Mouse (Mus musculus) thymus, postnatal 4 days (tissue): Measurements from ENCODE around the gene Glce.
A peak's percentile ranks its signal among the peaks of the same experiment; 100 is the strongest.

ENCODE experiments used
- DNase-seq: peaks from one replicate; pipeline ENCODE4 v3.0.0; 2021

Glce gene

GRCm38 (mm10) chr9:62122508-62123215 is at the start of gene Glce:
Glce (minus strand) TSS chr9:62122655.
- DNase-seq: peak; percentile 96

GRCm38 (mm10) chr9:62172239-62172638 is 49.8 kb upstream of the Glce start:
- DNase-seq: no peak

- no peak for DNase-seq
Measured at GRCm38 (mm10) chr9:62170921-62171320, 48.5 kb upstream of the Glce start.

- no peak for DNase-seq
Measured at GRCm38 (mm10) chr9:62166621-62167020, 44.2 kb upstream of the Glce start.

- DNase-seq: no peak
Measured at GRCm38 (mm10) chr9:62166186-62166585, 43.7 kb upstream of the Glce start.

- DNase-seq: no peak
Measured at GRCm38 (mm10) chr9:62162889-62163291, 40.4 kb upstream of the Glce start.

- DNase-seq: no peak
Measured at GRCm38 (mm10) chr9:62160788-62161187, 38.3 kb upstream of the Glce start.

DNA sequence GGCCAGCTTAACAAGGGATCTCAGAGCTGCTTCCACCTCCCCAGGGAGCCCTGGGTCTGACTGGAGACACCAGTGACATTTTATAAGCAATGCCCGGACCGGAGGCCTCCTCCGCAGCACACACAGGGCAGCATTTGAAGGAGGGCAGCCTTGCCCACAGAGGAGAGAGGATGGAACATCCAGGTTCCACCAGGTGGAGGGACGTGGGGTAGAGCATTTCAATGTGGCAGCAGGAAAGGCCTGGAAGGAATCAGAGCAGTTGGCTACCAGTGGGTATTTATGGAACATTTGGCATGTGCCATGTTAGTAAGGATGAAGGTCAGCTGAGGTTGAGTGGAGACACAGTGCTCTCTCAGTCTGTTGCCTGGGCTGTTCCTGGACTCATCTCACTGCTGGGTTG is 36.3 kb upstream of the Glce start:
- no peak for DNase-seq

DNA sequence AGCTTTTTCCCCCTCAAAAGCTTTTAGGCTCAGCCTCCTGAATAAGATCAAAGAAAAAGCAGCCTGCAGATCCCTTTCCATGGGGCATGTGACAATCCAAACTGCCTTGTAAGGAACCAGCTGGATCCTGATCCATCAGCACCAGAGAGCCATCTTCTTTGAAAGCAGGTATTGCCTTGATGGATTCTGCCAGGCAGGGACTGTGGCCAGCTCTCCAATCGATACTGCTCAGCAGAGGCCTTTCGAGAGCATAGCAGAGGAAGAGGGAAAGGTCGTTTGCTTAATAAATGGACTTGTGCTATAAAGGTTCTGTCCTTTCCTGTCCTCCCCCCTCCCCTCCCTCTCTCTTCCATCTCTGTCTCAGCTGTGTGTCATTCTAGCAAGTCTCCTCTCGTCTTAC is 33.4 kb upstream of the Glce start:
- DNase-seq: no peak

- no peak for DNase-seq
Measured at GRCm38 (mm10) chr9:62155400-62155799, 32.9 kb upstream of the Glce start.

GRCm38 (mm10) chr9:62154956-62155355 is 32.5 kb upstream of the Glce start:
- no peak for DNase-seq

DNA sequence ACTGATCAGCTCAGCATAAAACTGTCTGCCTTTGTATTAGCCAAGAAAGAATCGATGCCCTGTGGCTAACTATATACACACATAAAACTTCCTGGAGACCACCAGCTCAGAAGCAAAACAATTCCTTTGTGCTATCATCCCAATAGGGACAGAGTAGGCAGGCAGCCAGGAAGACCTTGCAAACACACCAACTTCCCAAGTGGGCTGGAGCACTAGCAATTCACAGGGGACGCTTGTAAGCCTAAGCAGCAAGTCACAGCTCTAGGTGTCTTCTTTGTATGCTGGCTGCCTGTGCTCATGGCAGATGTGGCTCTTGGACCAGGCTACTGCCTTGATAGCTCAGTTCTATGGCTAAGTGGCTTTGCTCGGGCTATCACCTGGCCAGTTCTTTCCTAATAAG is 32.1 kb upstream of the Glce start:
- no peak for DNase-seq

DNA sequence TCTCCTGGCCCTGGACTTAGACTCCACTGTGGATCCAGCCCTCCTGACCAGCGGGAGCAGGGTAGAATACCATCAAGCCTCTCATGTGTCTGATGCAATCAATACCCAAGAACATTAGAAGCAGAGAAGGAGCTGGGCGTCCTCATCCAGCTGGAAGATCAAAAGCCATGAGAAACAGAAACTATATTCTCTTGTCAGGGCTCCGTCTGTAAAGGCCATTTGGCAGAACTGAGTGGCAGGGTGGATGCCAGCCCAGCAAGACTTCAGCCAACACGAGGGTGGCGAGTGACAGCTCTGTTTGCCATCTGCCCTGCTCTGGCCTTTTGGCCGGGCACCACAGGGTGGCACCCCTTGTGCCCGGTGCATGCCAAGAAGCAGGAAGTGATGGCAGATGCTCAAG is 30.8 kb upstream of the Glce start:
- no peak for DNase-seq

- no peak for DNase-seq
Measured at GRCm38 (mm10) chr9:62152506-62152905, 30.1 kb upstream of the Glce start.

DNA sequence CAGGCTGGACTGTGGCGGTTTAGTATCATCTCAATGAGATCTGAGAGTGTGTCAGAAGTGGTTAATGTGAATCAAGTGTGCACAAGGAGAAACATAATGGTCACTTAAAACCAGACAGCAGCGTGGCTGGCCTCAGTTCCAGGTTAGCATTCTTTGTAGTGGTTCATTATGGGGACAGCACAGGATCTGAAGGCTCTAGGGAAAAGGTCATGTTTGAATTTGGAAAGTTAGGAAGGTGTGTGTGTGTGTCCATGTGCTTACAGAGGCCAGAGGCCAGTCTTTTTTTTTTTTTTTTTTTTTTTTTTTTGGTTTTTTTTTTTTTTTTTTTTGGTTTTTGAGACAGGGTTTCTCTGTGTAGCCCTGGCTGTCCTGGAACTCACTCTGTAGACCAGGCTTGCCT is 22.7 kb upstream of the Glce start:
- no peak for DNase-seq

DNA sequence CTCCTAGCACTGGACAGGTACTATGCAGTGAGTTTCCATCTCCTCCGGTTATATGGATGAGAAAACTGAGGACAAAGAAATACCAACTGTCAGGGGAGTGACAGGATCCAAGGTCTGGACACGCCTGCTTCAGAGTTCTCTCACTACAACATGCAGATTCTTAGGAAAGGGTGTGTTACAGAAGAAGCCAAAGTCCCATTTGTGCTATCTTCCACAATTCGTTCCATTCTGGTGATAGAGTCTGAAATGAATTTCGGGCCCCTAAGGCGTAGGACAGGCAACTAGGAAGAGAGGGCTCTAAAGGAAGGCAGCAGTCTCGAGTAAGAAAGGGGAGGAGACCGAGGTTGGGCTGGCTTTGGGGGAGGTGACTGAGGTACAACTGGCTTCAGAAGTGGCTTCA is 21.0 kb upstream of the Glce start:
- no peak for DNase-seq

- DNase-seq: no peak
Measured at GRCm38 (mm10) chr9:62139027-62139426, 16.6 kb upstream of the Glce start.

DNA sequence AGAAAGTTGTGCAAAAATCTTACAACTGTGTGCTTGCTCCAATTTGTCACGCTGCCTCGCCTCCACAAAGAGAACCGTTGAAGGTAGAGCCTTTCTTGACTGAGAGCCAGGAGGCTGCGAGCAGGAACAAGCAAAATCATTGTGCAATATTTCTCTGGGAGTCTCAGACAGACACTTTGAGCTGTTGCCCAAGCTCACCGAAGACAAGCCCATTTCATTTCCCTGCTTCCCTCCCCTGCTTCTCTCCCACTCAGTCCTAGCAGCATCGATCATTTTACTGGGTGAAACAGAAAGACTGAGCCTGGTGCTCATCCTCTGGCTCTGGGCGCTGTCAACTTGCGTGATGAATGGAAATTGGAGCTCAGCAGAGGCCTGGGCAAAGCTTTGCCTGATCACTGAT is 14.8 kb upstream of the Glce start:
- DNase-seq: no peak

DNA sequence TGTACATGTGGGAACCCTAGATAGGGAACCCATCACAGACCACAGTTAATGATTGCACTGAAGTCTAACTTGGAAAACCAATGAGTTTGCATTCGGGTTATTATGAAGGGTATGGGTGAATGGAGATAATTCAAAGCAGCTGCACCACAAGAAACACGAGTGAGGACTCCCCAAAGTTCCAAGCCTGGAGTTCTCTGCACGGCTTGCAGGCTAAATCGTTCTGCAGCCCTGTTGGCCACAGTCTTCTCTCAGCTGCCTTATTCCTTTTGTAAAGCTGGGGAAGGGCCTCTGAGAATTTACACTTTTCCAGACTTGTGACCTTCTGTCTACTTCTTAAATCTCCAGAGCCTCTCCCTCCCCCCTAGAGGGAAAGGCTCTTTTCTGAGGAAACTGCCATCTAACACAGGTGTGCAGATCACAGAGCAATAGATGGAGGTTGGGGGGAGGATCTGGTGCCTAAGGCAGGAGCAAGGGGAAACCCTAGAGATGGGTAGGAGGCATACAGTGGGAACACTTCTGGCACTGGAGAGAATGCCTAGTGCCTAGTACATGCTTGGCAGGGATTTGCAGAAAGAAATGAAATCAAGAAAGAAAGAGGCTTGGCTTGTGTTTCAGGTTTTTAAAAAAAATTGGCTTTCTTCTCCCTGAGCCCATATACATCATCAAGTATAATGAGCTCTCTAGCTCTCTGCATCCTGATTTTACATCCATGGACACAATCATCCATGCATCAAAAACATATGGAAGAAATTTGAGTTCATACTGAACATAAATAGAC is 9.7 kb upstream of the Glce start:
- no peak for DNase-seq

DNA sequence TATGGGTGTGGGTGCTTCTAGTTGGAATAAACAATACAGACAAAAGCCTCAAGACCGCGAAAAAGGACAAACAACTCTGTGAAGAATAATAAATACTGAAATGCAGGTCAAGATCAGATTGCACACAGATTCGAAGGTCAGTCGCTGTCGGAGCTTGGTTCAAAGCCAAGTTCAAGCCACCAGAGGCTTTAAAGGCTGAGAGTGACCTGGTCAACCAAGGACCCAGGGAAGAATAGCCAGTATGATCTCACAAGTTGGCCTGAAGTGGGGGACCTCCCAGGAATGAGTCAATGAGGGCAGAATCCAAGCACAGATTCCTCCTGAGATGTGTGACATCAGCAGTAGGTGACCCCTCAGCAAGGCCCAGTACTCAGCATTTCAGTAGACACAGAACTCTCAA is 8.3 kb upstream of the Glce start:
- no peak for DNase-seq

DNA sequence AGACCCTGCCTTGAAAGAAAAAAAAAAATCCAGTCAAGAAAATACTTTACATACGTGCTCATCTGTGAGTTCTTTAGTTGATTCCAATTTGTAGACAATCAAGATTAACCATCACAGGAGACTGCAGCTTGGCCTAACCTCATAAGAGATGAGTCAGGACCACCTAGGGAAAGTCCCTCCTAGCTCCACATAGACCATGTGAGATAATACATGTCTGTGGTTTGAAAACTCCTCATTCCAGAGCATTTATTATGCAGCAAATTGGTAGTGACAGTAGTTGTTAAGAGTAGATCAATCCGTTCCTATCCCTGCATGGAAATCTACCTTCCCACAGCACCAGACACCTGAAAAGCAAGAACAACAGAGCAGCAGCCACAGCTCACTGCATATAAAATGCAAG is 5.6 kb upstream of the Glce start:
- no peak for DNase-seq

GRCm38 (mm10) chr9:62125986-62126575 is 3.6 kb upstream of the Glce start:
- DNase-seq: no peak

DNA sequence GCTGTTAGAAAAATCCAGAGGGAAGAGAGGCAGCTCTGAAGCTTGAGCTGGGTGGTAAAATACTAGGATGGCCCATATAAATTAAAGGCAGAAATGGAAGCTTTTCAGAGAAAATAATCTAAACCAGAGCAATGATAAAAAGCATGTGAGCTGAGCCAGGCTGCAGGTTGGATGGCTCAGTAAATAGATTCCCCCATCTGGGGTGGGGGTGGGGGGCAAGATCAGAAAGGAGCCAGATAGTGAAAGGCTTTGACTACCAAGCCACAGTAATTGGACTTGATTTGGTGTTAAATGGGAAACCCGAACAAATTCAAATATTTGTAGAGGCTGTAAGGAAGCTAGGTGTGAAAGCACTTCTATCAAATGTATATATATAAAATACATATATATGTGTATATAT is 1.8 kb upstream of the Glce start:
- DNase-seq: no peak

DNA sequence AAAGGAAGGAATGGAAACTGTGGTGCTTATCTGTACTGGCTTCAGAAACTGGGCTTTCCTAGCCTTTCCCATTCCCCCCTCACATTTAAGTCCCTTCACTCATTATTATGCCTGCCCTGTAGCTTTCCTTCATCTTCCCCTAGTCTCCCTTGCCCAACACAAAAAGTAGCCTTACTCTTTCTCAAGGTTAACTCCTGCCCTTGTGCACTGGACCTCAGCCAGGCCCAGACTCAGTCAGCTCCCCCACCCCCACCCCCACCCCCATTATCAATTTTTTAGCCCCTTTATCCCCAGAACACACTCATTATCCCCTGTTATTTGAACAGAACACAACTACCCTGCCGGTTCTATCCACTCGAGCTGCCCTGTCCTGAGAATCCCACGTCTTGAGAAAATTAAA is 1.0 kb upstream of the Glce start:
- DNase-seq: no peak
